Mouse (Mus musculus): ENCODE data around the gene Pacrg. TPM values are rescaled to one million over a fixed set of nuclear protein-coding genes. Genes with fewer than 3 reads are reported as not detected.

Pacrg gene
- polyA plus RNA-seq (2014; fragmentation: Illumina TruSeq; extraction: RNeasy Lipid Tissue Mini Kit (QIAGEN cat#74804); ENCODE audit: insufficient read depth, low read depth, low replicate concordance) = 5.1 TPM

GRCm38 (mm10) chr17:10840148-10840707 is at the start of gene Pacrg, which contains the start of gene Prkn:
Gene Pacrg, minus strand, starts transcription at chr17:10840311.
Gene Prkn, plus strand, starts transcription at chr17:10840384.

Other genes with a start within 250 kb of the Pacrg start
- 1.6 TPM for gene Prkn, start 73 bp upstream of the Pacrg start, polyA plus RNA-seq (2014; fragmentation: Illumina TruSeq; extraction: RNeasy Lipid Tissue Mini Kit (QIAGEN cat#74804); ENCODE audit: insufficient read depth, low read depth, low replicate concordance)